Comparison of ENCODE assay signal across 16 mouse cellular contexts in genomic region chr3:104236029-104236428, GRCm38 (mm10). TPM values are rescaled to one million over a fixed set of nuclear protein-coding genes. Genes with fewer than 3 reads are reported as not detected.
DNase-seq lines count a peak whose midpoint lies in the region; ATAC-seq lines count a peak whose summit lies in the region.
"Had no signal": no experiment of that assay in that cellular context is flagged by ENCODE, and none has a peak within 500 bp of the region (broad histone marks: within the 10 kb centered on the region; RNA-seq: fewer than 3 reads in every experiment).

No protein-coding gene starts in this region.

- ATAC-seq in common myeloid progenitor, adult 5-6 weeks (replicated peaks; ENCODE audit: low read depth, poor library complexity, severe bottlenecking) = peak; percentile 56
- ATAC-seq in granulocyte monocyte progenitor cell, adult 5-6 weeks (replicated peaks; ENCODE audit: poor library complexity, severe bottlenecking) = peak; percentile 52
- ATAC-seq in megakaryocyte progenitor cell, adult 5-6 weeks (replicated peaks; ENCODE audit: poor library complexity) = peak; percentile 66
- ATAC-seq: forebrain, embryonic 14.5 days; forebrain, embryonic 16.5 days had no signal

- no peak for DNase-seq in embryo, embryonic 11 days
- no peak for DNase-seq in frontal cortex, postnatal 25 days (ENCODE audit: low spot score in 2 of 2)
- DNase-seq: adrenal gland, adult 2 months; adrenal gland, postnatal 10 days; adrenal gland, postnatal 25 days; cerebellum, adult 11 months; cerebellum, adult 18-20 months; cerebellum, adult 8-10 months; cerebellum, adult 9-11 months; cerebellum, postnatal 14 days; cerebellum, postnatal 36 days had no signal

RNA-seq across cellular contexts. Expression of gene Magi3, which starts 15.9 kb away (rescaled TPM):
- 5.9 and 6.3 TPM in 2 replicates for total RNA-seq in common myeloid progenitor, adult 5-6 weeks (2017)
- 3.4 and 5.7 TPM in 2 replicates for total RNA-seq in granulocyte monocyte progenitor cell, adult 5-6 weeks (2014; fragmentation: Nextera tagmentation)
- 8.6 and 9.1 TPM in 2 replicates for total RNA-seq in granulocyte monocyte progenitor cell, adult 5-6 weeks (2017)
- 4.4 and 4.7 TPM in 2 replicates for total RNA-seq in megakaryocyte progenitor cell, adult 5-6 weeks (2015)
- 9.8 and 10.3 TPM in 2 replicates for total RNA-seq in megakaryocyte progenitor cell, adult 5-6 weeks (2017)
